Mouse (Mus musculus): Measurements from ENCODE around the gene Hnrnpa3. TPM values are rescaled to one million over a fixed set of nuclear protein-coding genes. Genes with fewer than 3 reads are reported as not detected.
"Not testable (repeated sequence)": the region's sequence is repeated elsewhere in the genome, so short reads cannot be mapped to it uniquely, and the experiment has no call there.

Hnrnpa3 gene
- total RNA-seq, 2 experiments from 2014 or later = 421 to 501 TPM

DNA sequence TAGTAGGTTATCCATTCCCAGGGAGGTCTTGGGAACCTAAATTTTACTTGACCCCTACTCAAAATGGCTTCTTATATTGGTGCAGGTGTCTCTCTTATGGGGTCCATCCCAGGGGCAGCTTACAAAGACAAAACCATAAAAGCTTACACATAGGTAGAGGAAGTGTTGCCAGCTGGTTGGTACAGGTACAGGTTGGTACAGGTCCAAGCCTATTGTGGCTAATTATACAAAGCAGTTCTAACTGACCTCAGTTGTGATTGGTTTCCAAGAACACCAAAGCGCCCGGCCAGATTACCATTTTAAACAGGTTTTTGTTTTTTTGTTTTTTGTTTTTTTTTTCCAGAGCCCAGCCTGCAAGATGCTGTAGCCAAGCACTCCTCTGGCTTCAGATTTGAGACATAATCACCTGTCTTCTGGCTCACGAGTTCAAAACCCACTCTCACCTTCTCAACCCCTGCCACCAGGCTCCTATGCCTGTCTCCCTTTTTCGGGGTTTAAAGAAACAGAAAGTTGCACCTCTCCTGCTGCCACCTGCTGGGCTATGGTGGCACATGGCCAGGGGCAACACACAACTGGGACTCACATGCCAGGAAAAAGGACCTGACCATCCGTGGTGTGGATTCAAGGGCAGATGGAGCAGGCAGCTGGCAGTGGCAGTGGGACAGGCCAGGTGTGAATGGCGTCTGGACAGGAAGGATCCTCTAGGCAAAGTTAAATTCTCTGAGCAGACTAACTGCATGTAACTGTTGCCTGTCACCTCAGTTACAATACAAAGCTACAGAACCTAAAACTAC, 22.6 kb upstream of the Hnrnpa3 start:
- DNase-seq (ENCODE audit: low spot score in 2 of 2) = no peak

DNA sequence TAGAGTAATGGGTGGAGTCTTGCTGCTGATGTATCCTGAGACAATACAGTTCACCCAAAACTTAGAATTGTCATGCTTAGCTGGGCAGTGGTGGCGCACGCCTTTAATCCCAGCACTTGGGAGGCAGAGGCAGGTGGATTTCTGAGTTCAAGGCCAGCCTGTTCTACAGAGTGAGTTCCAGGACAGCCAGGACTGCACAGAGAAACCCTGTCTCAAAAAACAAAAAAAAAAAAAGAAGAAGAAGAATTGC, 22.1 kb upstream of the Hnrnpa3 start:
- not testable (repeated sequence) for DNase-seq (ENCODE audit: low spot score in 2 of 2)

DNA sequence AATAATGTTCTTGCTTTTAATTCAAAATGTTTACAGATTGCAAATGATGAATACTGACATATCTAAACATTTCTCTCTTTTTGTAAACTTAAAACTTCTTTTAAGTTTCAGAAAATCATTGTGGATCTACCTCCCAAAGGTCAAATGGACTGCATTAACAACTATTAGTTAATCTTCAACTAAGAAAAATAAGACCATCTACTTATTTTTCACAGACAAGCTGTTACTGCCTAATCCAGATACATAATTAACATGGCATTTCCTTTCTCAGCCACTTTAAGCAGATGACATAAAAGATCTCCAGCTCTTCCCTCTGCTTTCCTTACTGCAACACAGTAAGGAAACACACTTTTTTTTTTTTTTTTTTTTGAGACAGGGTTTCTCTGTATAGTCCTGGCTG, 21.7 kb upstream of the Hnrnpa3 start:
- no peak for DNase-seq (ENCODE audit: low spot score in 2 of 2)

DNA sequence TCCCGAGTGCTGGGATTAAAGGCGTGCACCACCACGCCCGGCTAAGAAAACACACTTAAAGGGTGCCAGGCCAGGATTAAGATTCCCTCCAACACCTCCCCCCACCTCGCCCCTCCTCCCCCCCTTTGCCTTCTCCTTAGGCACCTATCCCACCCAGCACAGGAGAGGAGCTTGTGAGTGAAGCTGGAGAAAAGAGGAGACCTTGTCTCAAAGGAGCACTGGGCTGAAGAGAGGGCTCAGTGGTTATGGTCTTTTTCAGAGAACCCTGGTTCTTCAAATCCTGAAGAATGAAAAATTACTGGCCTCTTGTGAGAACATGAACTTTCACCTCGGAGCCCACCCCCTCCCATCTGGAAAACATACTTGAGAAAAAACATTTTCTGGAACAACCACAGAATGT, 21.2 kb upstream of the Hnrnpa3 start:
- DNase-seq (ENCODE audit: low spot score in 2 of 2) = not testable (repeated sequence)

DNA sequence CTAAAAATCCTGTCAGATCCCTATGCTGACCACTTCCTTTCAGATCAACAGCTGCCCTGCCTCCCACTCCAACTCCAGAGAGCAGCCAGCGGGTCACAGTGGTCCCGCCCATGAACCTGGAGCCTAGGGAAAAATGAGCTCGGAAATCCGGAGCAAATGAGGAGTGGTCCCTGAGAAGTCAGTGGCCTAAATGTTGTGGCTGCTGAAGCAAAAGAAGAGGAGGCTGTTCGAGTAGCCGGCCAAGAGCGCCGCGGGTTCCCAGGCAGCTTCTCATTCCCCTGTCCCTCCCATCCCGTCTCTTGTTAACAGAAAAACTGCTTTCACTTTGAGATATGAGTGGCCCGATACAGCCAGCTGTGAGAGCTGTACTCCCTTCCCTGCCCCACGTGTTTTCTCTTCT, 19.5 kb upstream of the Hnrnpa3 start:
- DNase-seq (ENCODE audit: low spot score in 2 of 2) = not testable (repeated sequence)

DNA sequence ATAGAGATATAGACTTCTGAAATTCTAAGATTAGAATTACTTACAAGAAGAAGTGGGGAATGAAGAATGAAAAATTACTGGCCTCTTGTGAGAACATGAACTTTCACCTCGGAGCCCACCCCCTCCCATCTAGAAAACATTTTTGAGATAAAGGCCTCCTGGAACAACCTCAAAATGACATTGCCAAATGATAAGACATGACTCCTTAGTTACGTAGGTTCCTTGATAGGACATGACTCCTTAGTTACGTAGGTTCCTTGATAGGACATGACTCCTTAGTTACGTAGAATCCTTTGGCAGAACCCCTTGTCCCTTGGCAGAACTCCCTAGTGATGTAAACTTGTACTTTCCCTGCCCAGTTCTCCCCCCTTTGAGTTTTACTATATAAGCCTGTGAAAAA, 16.7 kb upstream of the Hnrnpa3 start:
- DNase-seq (ENCODE audit: low spot score in 2 of 2) = not testable (repeated sequence)

DNA sequence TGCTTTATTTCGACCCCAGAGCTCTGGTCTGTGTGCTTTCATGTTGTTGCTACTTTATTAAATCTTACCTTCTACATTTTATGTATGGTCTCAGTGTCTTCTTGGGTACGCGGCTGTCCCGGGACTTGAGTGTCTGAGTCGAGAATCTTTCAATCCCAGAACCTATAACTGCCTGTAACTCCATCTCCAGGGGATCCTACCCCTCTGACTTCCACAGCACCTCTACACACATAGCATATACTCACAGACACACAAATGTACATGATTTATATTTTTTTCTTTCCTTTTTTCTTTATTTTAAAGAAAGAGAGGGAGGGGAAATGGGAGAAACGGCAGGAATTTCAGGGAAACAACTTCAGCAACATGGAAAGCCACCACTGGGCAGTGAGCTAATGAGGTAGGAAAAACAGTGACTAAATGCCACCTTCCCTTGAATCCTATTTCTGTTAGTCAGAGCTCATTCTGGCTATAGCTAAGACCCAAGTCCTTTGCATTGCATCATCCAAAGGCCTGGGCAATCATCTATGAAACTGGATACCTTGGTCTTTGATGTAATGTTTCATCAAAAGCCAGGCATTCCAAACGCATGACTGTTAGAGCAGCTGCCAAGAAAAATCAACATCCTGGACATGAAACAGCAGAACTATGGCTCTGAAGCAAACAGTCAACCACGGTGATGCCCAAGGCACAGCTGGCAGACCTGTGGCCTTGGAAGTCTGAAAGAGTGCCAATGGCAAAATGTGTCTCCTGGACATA, 16.1 kb upstream of the Hnrnpa3 start:
- DNase-seq (ENCODE audit: low spot score in 2 of 2) = no peak

DNA sequence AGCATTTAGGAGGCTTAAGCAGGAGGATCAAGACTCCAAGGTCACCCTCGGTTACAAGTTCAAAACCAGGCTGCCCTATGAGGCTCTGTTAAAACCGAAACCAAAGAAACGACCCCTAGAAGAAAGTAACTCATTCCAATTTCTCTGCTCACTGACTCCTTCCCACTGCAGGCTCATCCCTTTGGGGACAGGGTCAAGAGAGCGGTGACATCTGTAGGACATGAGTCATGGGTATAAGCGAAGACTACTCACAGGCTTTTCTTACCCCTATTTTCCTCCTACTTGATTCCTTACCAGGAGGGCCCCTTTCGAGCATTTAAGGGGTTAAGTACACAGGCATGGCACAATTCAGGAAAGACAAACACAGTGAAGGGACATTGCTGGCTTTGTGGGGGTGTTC, 15.1 kb upstream of the Hnrnpa3 start:
- DNase-seq (ENCODE audit: low spot score in 2 of 2) = no peak

DNA sequence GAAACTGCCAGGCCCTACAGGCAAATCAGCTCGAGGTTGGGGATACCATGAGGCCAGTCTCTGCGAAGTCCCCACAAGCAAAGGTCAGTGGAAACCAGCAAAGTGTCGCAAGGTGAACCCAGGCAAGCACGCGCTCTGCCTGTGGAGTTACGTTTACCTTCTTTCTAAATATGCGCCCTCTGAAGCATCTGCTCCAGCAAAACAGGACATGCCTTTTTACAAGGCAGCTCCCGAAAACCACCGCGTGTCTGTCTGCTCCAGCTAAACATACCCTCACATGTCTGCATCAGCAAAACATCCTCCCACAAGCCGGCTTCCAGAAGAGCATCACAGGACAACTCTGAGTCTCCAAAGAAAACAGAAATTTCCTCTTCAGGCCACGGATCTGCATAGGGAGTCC, 13.8 kb upstream of the Hnrnpa3 start:
- no peak for DNase-seq (ENCODE audit: low spot score in 2 of 2)

DNA sequence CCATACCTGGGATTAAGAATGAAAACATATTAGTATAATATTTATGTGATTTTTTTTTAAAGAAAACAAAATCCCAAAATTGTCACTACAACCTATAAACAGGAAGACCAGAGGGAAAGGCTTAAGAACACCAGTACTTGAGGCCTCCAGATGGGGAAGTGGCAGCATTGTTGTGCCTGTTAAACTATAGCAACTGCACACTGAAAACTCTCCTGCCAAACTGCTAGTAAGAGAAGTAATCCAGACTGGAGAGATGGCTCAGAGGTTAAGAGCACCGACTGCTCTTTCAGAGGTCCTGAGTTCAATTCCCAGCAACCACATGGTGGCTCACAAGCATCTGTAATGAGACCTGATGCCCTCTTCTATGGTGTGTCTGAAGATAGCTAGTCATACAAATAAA, 8.6 kb upstream of the Hnrnpa3 start:
- DNase-seq (ENCODE audit: low spot score in 2 of 2) = no peak

DNA sequence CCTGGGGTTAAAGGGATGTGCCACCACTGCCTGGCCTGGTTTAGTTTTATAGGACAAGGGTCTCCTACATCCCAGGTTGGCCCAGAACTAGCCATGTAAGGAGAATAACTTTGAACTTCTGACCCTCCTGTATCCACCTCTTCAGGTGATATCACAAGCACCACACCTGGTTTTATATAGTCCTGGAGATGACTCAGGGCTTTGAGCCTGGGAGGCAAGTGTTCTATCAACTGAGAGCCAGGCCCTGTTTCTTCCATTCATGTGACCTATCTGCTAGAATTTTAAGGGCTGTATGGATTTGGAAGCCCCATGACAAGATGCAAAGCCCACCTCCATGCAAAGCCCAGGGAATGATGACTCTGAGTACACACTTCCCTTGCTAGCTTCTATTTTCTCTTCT, 5.9 kb upstream of the Hnrnpa3 start:
- no peak for DNase-seq (ENCODE audit: low spot score in 2 of 2)

DNA sequence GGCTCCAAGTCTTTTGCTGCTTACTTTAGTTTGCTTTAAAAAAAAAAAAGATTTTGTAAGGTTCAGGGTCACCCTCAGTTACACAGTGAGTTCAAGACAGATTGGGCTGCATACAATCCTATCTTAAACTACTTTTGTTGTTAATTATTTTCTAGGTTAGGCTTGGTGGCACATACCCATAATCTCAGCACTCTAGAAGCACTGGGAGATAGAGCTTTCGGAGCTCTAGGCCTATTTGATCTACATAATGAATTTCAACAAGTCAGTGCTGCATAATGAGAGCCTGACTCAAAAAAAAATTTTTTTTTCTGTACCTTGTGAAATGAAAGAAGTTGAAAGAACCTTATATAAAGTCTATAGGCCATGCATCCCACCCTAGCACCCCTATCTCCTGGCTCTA, 4.4 kb upstream of the Hnrnpa3 start:
- DNase-seq (ENCODE audit: low spot score in 2 of 2) = no peak

DNA sequence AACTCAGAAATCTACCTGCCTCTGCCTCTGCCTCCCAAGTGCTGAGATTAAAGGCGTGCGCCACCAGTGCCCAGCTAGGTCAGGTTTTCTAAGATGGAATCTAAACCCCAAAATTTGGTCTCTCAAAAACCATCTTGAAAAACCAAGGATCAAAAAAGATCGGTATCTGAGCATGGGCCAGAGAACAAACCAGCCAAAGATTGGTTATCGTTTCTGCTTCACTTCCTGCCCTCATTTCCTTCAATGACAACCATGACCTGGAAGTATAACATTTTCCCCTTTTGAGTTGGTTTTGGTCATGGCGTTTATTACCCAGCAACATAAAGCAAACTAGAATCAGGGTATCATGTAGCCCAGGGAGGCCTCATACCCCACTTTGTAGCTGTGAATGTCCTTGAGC, 2.1 kb upstream of the Hnrnpa3 start:
- no peak for DNase-seq (ENCODE audit: low spot score in 2 of 2)

DNA sequence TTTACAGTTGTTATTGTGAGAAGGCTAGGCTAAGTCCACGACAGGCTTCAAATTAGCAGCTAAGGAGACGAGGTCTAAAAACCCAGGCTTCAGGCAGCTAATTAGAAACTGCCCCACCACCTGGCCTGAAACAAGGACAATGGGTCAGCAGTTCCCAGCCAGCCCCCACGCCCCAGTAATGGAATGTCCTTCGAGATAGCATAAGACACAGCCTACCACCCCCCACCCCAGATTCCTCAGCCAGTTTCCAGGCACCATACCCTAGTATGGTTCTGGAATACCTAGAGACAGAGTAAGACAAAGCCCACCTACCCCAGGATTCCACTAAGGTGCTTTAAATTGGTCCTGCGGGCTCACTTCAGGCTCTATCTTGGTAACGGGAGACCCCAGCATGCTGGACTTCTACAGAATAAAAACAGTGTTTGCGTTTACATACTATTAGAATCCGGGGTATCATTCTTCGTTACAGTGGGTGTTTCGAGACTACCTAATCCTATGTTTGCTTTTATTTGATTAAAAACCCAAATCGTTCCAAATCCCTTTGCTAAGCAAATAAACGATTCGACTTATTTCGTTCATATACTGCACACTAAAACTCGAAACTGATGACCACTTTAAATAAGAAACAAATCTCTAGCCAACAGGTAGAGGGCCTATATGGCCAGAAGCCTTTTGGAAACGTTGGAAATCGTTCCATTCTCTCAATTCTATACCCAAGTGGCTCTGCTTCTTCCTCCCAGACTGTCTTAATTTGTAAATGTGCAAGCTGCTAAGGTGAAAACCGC, 962 bp upstream of the Hnrnpa3 start:
- no peak for DNase-seq (ENCODE audit: low spot score in 2 of 2)

DNA sequence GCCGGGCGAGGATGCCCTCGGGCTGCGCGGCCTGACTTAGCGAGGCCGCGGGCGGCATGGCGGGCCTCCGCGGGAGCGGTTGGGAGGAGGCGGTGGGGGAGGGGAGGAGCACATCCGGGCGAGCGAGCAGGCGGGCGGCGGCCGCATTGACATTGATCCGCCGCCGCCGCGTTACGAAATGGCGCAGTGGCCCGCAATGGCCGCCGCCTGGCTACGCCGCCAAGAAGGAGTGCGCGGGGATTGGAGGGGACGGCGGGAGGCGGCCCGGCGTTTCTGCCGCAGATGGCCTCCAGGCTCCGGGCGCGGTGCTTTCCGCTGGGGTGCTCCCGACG, 534 bp downstream of the Hnrnpa3 start:
- peak; percentile 91 to 97 for DNase-seq (ENCODE audit: low spot score in 2 of 2)

DNA sequence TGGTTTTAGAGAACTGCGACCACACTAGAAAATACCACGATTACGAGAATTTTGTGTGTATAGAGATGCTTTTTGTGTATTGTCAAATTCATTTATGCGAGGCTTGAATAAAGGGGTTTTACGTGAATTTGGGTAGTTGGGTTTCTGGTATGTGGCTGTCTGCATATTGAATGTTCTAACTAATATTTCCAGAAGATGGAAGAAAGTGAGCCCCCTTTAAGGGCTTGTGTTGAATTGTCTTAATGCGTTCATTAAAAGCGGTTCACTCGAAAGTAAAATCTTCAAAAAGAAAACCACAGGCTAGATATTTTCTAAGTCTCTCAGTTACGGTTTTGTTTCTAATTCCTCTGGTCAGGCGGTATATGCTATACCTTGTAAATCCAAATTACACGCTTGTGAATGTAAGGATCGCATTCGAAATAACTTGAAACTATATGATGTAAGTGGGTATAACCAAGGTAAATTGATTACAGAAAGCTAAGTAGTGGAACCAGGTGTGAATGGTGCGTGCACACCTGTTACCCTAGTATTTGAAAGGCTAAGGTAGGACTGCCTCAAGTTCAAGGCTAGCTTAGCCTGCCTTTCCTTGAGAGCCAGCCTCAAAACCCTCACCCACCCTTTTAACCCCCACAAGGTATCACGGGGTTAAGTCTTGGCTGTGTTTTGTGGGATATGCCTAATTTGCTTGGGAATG, 1.3 kb downstream of the Hnrnpa3 start:
- DNase-seq (ENCODE audit: low spot score in 2 of 2) = no peak

DNA sequence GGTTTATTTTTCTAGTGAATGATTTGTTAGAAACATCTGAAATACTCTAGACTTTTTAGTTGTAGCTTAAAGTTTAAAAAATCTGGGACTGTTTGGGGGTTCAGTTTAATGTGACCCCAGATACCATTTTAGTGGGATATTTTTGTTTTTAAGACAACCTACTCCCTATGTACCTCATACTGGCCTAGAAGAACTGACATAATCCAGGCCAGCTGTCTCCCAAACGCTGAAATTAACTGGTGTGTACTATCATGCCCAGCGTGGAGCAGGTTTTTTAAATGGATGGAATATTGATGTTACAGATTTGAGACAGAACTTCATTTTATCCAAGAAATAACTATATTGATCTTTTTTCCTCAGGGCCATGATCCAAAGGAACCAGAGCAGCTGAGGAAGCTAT, 2.0 kb downstream of the Hnrnpa3 start:
- no peak for DNase-seq (ENCODE audit: low spot score in 2 of 2)

DNA sequence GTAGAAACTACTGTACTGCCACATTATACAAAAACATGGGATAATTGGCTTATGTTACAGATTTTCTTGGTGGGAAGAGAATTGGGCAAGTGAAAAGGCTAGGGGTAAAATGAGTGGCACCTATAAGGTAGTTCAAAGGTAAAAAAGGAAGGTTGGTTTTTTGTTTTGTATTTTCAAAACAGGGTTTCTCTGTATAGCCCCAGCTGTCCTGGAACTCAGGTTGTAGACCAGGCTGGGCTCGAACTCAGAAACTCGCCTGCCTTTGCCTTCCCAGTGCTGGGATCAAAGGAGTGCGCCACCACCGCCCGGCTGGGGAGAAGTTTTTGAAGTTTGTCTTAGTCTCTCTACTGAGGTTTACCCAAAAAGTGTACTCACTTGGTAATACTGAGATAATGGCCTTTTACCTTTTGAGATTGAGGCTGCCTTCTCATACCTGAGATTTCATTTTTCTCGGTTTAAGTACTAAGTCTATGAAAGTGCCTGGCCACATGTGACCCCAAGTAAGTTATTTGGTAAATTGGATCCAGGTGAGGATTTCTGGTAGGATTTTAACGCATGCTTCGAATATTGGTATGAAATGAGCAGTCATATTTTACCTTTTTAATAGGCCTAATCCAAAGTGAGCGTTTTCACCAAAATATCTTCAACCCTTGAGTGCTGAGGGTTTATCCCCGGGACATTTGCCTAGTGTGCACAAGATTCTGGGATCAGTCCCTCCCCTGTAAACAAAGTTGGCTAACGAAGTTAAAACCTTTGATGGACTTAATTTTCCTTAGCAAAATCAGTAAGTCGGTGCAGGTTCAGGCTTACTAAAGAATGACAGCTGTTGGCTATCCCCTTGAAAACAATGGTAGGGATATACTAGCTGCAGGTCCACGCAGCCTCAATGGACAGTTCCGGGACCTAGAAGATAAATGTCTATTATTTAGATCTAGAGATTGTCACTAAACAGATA, 10.7 kb downstream of the Hnrnpa3 start:
- DNase-seq (ENCODE audit: low spot score in 2 of 2) = no peak

DNA sequence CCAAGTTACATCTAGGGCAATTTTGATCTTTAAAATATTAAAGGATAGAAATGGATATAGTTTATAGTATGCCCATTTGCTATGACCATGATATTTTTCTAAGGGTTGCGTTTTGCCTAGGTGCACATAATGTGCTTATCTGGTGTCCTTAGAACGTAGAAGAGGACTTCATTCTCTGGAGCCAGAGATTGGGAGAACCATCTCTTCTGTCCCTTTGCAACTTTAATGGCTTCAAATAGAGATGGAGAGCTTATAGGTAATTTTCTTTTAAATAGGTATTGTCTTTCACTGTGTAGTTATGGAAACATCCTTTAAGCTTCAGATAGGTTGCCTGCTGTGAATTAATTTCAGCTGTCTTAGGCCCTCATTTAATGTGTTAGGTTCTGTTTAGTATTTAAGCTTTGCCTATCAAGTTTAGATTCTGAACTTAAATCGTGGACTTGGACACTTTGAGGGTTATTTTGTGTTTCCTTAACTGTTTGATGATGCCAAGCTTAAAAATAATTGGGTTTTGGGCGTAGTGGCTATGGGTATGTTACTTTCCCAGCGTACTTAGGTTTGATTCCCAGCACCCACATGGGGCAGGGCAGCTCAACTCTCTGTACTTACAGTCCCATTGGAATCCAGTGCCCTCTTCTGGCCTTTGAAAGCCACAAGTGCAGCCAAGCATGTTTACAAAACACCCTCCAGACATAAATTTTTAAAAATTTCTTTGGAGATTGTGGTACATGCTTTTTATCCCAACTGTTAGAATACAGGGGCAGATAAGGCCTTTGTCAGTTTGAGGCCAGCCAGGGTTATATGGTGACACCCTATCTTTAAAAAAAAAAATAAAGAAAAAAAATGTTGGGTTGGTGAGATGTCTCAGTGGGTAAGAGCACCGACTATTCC, 11.6 kb downstream of the Hnrnpa3 start:
- no peak for DNase-seq (ENCODE audit: low spot score in 2 of 2)

DNA sequence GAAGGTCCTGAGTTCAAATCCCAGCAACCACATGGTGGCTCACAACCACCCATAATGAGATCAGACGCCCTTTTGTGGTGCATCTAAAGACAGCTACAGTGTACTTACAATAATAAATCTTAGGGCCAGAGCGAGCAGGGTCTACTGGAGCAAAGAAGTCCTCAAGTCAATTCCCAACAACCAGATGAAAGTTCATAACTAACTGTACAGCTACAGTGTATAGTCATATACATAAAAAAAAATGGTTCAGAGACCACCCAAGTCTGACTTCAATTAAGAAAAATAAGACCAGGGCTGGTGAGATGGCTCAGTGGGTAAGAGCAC, 12.2 kb downstream of the Hnrnpa3 start:
- DNase-seq (ENCODE audit: low spot score in 2 of 2) = no peak
